8 mouse cellular contexts compared by ENCODE assay signal in genomic region chr1:57996133-57996615, GRCm38 (mm10). TPM values are rescaled to one million over a fixed set of nuclear protein-coding genes. Genes with fewer than 3 reads are reported as not detected.
DNase-seq lines count a peak whose midpoint lies in the region; ATAC-seq and TF ChIP-seq lines count a peak whose summit lies in the region.

No protein-coding gene starts in this region.

- TF ChIP-seq CTCF in kidney, adult 2 months (conservative IDR thresholded peaks at IDR 0.05; ENCODE audit: insufficient read depth, insufficient read length, low read depth, low read length): no peak
- TF ChIP-seq CTCF in Patski (IDR thresholded peaks at IDR 0.05): no peak

- WGBS in kidney, adult 2 months: under 1% methylated on average over 29 of the region's 29 CpGs

- no peak for TF ChIP-seq POLR2A in kidney, adult 2 months (IDR thresholded peaks at IDR 0.05; ENCODE audit: low read depth, low read length)

- peak overlapping the region; percentile 80 for H3K4me3 ChIP-seq in kidney, adult 2 months (ENCODE audit: insufficient read depth, low read depth, low read length)

- ATAC-seq in Patski: peak; percentile 71
- peak; percentile 26 for ATAC-seq in granulocyte monocyte progenitor cell, adult 5-6 weeks (replicated peaks; ENCODE audit: poor library complexity, severe bottlenecking)
- peak; percentile 61 for ATAC-seq in megakaryocyte, adult 5-6 weeks (ENCODE audit: poor library complexity, severe bottlenecking)

- no peaks in the 10 kb centered on the region for H3K4me1 ChIP-seq in kidney, adult 2 months (ENCODE audit: control insufficient read depth, insufficient read depth, low read length)

- POLR2A ChIA-PET in Patski (lab: Charles Lee): no interaction called here

- in situ Hi-C loops in Patski (cut with MboI; ENCODE audit: low pct_unique_long_range_greater_than_20kb): no loop called here

- CTCF ChIA-PET in Patski (lab: Charles Lee): interaction anchor here (0.9 to 1.7 kb wide), 3 partner anchors 26 to 73 kb away, joined by 3 to 5 read pairs (median 4); no protein-coding TSS in a partner anchor

- no peaks in the 10 kb centered on the region for H3K36me3 ChIP-seq in kidney, adult 2 months (ENCODE audit: control insufficient read depth, insufficient read depth, low read length)

- H3K27ac ChIP-seq in kidney, adult 2 months (ENCODE audit: insufficient read depth, low read depth, low read length): no peak overlapping the region

- DNase-seq in kidney, adult 2 months: no peak
- no peak for DNase-seq in kidney, postnatal 4 days
- DNase-seq in Patski (ENCODE audit: low read depth, low spot score): no peak
- DNase-seq in thymus, postnatal 36 days: no peak
- DNase-seq in thymus, postnatal 25 days: no peak
- DNase-seq in gastrocnemius, adult 18-20 months (ENCODE audit: low spot score): no peak

- H3K27me3 ChIP-seq in kidney, adult 2 months (replicated peaks; ENCODE audit: control insufficient read depth, insufficient read depth, low read length): no peaks in the 10 kb centered on the region
- no peaks in the 10 kb centered on the region for H3K27me3 ChIP-seq in Patski

RNA-seq across cellular contexts. Expression of gene Sgo2a, which starts 0.4 kb away (rescaled TPM):
- polyA plus RNA-seq in kidney, adult 2 months (2012; rRNA removed): 0.03 and 0.05 TPM in 2 replicates
- 12.0 TPM for polyA plus RNA-seq in Patski (2021)
- total RNA-seq in granulocyte monocyte progenitor cell, adult 5-6 weeks (2014; fragmentation: Nextera tagmentation): 10.1 and 24.3 TPM in 2 replicates
- 41.7 and 52.0 TPM in 2 replicates for total RNA-seq in granulocyte monocyte progenitor cell, adult 5-6 weeks (2017)
- 40.0 and 40.6 TPM in 2 replicates for total RNA-seq in megakaryocyte, adult 5-6 weeks (2015)
- 43.0 and 43.6 TPM in 2 replicates for total RNA-seq in megakaryocyte, adult 5-6 weeks (2017)
- under 1 TPM; 0.27 to 0.31 TPM for total RNA-seq in gastrocnemius, adult 18-20 months (2021)

RNA-seq across cellular contexts. Expression of gene Kctd18, which starts 22.6 kb away (rescaled TPM):
- 4.3 and 4.8 TPM in 2 replicates for polyA plus RNA-seq in kidney, adult 2 months (2012; rRNA removed)
- 24.1 TPM for polyA plus RNA-seq in Patski (2021)
- total RNA-seq in granulocyte monocyte progenitor cell, adult 5-6 weeks (2014; fragmentation: Nextera tagmentation): 16.9 and 25.4 TPM in 2 replicates
- 22.6 and 32.1 TPM in 2 replicates for total RNA-seq in granulocyte monocyte progenitor cell, adult 5-6 weeks (2017)
- 10.9 and 11.6 TPM in 2 replicates for total RNA-seq in megakaryocyte, adult 5-6 weeks (2015)
- 17.4 and 18.7 TPM in 2 replicates for total RNA-seq in megakaryocyte, adult 5-6 weeks (2017)
- 1 to 10 TPM; 4.7 to 5.6 TPM for total RNA-seq in gastrocnemius, adult 18-20 months (2021)

RNA-seq across cellular contexts. Expression of gene Aox1, which starts 33.6 kb away (rescaled TPM):
- 1.3 and 1.8 TPM in 2 replicates for polyA plus RNA-seq in kidney, adult 2 months (2012; rRNA removed)
- polyA plus RNA-seq in Patski (2021): 12.8 TPM
- total RNA-seq in granulocyte monocyte progenitor cell, adult 5-6 weeks (2014; fragmentation: Nextera tagmentation): not detected in 2 replicates
- total RNA-seq in granulocyte monocyte progenitor cell, adult 5-6 weeks (2017): not detected in 2 replicates
- total RNA-seq in megakaryocyte, adult 5-6 weeks (2015): 0.27 TPM in 1 of 2 replicates, not detected in the other
- total RNA-seq in megakaryocyte, adult 5-6 weeks (2017): 0.04 and 0.16 TPM in 2 replicates
- 10 to 100 TPM in 1 of 2 experiments, 1 to 10 TPM in 1; 7.9 to 10.8 TPM for total RNA-seq in gastrocnemius, adult 18-20 months (2021)

Comparison
In these comparisons a context has a peak if more than half of its experiments do, and no peak if none do; other contexts are left out.
1. RNA of gene Sgo2a, which starts 0.4 kb away (total RNA-seq): 40.0 to 43.6 TPM in megakaryocyte, adult 5-6 weeks and 10.1 to 52.0 TPM in granulocyte monocyte progenitor cell, adult 5-6 weeks; 0.27 to 0.31 TPM in gastrocnemius, adult 18-20 months; every median in the first group is over 4 times any median in the second.
2. RNA of gene Aox1, which starts 33.6 kb away (total RNA-seq): 7.9 to 10.8 TPM in gastrocnemius, adult 18-20 months; 0.04 to 0.27 TPM in megakaryocyte, adult 5-6 weeks and not detected in granulocyte monocyte progenitor cell, adult 5-6 weeks; every median in the first group is over 4 times any median in the second.
3. Peak in every context shown above with its lines, with median percentiles within 50 percentile points of each other: ATAC-seq.